Mouse (Mus musculus) v-Abl transformed pro-B cells (cell line): ENCODE results near the gene A830005F24Rik.

Experiments
- in situ Hi-C, 2 experiments: fragments of 400-800 bp; cut with MboI; formaldehyde crosslinking; loops; one replicate each; pipeline ENCODE4 v1.15.1; 2025; ENCODE audit not compliant: unreplicated experiment in 2 of 2

A830005F24Rik gene

DNA sequence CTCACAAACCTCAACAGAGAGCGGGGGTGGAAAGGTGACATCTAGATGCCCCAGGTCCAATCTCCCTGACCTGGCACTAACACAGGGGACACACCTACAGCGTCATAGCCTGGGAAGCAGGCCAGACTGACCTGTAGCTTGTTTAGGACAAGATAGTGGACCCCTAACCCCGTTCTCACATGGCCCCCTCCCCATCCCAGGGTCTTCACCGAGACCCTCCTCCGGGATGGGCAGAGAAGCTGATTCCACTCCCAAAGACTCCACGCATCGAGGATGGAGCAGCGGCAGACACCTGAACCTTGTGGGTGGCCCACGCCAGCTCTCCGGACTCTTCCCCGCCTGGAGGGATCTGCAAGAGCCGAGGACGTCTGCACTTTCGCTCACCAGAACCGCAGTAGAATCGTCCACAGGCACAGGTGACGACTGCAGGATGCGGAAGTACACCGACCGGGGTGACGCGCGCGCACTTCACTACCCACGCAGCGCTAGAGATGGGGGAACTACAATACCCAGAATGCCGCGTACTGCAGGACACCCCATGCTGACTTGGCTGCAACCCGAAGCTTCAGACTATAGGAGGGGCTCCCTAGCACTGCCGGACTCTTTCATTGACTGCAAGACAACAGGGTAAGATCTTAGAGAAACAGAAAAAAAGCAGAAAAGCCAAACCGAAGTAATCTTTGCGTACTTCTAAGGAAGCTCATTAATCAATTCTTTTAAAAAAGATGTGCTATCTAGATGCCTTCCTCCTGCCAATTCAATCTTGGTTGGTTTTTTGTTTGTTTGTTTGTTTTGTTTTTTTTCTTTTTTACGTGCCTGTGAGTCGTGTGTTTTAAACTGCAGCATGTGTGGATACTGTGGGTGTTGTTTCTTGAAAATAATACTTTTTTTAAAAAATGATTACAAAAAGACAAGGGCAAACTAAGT lies at the start of gene A830005F24Rik, which contains the start of gene Zfp169:
TSS of gene A830005F24Rik (plus strand) at position 568 of the 927 bp plus-strand sequence.
TSS of gene Zfp169 (minus strand) at position 449 of the 927 bp plus-strand sequence.
- in situ Hi-C loops = loop anchor here in 1 of 2 experiments (25.0 kb wide), 1 partner anchor 274 kb away; no protein-coding TSS in a partner anchor

DNA sequence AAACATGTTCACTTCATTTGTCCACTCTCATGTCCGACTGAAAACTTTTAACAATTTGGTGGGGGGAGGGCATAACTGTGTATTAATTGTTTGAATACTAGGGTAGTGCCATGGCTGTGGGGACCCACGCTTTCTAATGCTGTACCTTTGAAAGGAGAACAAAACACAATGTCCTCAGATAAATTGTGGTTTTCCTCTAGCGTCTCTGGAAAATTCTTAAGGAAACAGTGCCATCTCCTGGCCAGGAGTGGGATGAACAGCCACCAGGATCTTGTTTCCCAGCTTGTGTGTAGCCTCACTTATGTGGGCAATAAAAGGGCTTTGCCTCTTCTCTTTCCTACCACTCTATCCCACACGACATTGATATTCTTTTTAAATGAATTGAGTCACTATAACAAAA lies 49.2 kb upstream of the A830005F24Rik start:
- in situ Hi-C loops = loop anchor here (25.0 kb wide), 2 partner anchors 1627 to 1652 kb away; no protein-coding TSS in a partner anchor

DNA sequence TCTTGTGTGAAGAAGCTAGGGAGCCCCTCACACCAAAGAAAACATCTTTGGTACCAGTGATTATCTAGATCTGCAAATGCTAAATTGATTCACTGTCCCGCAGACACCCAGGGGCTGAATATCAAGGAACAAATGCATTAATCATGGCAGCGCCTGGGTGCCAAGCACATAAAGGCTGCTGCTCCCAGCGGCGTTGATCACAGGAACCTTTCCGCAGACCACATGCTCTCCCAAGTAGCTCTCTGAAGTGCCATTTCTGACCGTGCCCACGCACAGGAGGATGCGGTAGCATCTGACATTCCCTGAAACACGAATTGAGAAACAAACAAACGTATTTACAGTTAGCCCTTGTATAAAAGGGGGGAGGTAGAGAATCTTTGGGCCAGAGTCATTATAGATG lies 47.2 kb upstream of the A830005F24Rik start:
- in situ Hi-C loops = loop anchor here (25.0 kb wide), 2 partner anchors 1629 to 1654 kb away; no protein-coding TSS in a partner anchor

DNA sequence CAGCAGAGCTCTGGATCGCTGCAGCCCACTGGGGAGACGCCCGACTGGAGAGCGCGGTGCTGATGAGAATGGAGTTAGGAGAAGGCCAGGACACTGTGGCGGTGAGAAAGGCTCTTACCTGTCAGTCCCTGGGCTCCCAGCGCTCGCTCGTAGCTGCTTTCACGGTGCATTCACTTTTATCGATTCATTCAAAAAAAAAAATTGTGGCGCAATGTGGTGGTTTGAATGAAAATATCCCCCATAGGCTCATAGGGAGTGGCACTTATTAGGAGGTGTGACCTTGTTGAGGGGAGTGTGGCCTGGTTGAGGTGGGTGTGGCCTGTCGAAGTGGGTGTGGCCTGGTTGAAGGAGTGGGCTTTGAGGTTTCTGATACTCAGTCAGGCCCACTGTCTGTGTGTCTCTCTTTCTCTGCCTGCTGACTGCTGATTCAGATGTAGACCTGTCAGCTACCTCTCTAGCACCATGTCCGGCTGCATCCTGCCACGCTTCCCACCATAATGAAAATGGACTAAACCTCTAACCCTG lies 44.7 kb upstream of the A830005F24Rik start:
- in situ Hi-C loops = loop anchor here (25.0 kb wide), 2 partner anchors 1631 to 1656 kb away; no protein-coding TSS in a partner anchor

DNA sequence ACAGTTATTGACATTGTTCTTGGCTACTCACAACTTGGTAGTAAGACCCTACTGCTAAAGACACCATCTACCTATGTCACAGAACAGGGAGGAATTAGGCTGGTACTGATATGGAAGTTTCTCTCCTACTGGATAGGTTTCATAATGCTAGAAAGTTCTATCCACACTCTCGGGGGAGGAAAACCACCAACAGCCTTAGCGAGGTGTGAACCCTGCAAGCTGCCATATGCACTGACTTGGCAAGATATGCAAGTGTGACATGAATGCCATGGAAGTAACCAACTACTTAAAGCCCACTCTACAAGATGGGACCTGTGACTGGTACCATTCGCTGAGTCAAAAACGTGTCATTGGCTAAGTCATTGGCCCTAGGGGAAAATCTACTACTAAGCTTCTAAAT lies 29.8 kb upstream of the A830005F24Rik start:
- in situ Hi-C loops = no loop called here

DNA sequence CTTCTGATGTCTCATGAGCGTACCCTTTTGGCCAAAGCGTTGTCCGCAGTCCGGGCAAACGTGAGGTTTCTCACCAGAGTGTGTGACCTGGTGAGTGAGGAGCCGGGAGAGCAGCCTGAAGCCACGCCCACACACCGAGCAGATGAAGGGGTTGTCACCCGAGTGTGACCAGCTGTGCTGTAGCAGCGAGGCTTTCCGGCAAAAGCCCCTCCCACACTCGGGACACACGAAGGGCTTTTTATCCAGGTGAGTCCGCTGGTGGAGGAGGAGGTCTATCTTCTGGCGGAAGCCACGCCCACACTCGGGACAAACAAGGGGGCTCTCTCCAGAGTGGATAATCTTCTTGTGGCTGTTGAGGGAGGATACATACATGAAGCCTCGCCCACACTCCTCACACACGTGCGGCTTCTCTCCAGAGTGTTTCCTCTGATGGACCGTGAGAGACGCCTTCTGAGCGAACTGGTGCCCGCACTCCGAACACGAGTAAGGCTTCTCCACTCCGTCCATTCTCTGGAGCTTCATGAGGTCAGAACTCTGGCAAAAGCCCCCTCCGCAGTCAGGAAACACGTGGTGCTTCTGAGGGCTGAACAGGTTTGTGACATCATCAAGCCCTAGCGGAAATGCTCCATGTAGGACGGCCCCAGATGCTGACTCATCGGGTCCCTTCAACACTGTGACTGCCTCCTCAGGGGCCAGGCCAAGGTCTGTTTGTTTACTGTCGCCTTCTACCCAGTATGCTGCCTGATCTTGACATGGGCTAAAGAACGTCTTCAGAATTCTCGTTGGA lies 22.8 kb upstream of the A830005F24Rik start:
- in situ Hi-C loops = no loop called here

DNA sequence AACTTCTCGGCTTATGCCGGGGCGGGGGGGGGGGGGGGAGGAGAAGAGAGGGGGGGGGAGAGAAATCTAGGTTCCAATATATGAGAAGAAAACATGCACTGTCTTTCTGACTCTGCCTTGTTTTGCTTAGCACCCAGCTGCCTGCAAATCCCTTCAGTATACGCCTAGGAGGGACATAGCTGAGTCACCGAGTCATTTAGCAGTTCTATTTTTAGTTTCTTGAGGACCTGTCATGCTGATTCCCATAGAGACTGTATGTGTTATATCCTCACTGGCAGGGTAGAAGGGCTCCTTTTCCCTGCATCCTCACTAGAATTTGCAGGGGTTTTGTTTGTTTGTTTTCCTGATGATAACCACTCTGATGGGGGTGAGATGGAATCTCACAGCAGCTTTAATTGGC lies 20.2 kb upstream of the A830005F24Rik start:
- in situ Hi-C loops = no loop called here

DNA sequence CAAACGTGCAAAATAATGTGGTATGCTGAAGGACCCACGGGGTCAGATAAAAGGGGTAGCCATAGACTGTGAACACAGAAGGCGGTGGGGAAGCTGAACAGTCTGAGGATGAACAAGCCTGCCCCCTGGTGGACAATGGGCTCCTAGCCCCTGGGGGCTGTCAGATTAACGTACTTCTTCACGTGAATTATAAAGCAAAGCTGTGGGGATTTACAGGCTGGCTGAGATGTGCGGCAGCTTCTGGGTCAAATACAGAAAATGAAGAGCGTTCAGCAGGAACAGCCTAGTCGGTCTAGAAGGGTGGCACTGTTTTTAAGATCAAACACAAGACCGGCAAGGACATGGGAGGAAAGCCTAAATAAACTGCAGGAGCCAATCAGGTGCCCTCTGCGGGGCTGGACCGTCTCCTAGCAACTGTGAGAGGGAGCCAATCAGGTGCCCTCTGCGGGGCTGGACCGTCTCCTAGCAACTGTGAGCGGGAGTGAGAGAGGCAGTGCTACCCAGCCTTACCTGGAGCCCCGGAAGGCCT lies 15.6 kb upstream of the A830005F24Rik start:
- in situ Hi-C loops = no loop called here

DNA sequence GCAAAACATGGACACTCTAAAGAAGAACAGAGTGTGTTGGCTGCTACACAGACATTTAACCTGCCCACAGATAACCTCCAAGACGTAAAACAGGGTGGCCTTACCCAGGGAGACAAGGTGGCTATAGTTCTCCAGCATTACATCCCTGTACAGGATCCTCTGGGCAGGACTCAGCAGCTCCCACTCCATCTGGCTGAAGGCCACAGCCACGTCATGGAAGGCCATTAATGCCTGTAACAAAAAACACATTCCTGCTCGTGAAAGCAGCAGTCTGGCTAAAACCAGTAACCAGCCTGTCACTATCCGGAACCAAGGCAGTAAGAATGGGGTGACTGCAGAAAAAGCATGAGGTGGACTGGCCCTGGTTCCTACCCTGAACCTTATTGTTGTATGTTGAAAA lies 14.7 kb upstream of the A830005F24Rik start:
- in situ Hi-C loops = no loop called here

DNA sequence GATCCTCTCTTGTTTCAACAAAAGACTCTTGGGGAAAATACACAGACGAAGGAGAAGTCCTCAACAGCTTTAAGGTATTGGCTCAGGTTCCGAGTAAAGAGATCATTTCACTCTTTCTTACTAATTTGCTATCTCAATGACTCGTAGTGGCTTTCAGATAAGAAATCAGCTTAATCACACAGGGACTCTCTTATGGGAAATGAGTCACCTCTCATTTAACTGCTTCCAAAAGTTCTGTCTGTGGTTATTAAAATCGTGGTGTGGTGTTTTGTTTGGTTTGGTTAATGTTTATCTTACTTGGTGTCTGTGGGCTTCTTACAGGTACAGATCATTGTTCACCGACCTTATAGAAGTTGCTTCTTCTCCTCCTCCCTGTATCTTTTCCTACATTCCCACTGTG lies 10.9 kb upstream of the A830005F24Rik start:
- in situ Hi-C loops = loop anchor here in 1 of 2 experiments (25.0 kb wide), 1 partner anchor 285 kb away; no protein-coding TSS in a partner anchor

DNA sequence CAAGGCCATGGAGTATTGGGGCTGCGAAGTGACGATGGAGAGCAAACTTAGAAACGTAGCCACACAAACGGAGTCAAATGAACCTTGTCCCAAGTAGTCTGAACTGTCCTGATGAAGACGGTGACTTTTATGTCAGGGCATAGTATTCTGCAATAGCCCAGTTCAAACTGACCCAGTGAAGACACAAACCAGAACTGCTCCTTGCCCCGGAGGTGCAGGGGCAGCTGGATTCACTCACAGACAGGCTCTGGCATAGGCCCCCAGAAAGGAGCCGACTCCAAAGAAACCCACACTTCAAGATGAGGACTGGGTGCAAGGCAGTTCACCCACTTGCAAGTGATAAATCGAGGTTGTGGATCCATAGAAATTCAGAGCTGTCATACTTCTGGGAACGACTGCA lies 4.7 kb upstream of the A830005F24Rik start:
- in situ Hi-C loops = loop anchor here in 1 of 2 experiments (25.0 kb wide), 1 partner anchor 279 kb away; no protein-coding TSS in a partner anchor

DNA sequence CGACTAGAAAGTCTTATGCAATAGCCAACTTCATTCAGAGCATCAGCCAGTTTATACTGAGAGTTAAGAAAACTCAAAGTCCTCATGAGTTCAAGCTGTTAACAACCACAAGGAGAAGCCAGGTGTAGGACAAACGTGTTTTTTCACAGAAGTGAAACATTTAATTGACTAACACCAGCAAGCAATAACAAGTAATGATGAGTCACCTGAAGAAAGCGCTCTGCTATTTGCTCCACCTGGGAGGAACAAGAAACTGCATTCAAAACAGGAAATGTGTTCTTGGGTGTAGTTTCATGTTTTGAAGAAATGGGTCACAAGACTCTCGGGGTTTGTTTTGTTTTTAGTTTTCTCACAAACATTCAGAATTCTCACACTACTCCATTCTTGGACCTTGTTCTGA lies 2.5 kb downstream of the A830005F24Rik start:
- in situ Hi-C loops = loop anchor here in 1 of 2 experiments (25.0 kb wide), 1 partner anchor 271 kb away; no protein-coding TSS in a partner anchor

DNA sequence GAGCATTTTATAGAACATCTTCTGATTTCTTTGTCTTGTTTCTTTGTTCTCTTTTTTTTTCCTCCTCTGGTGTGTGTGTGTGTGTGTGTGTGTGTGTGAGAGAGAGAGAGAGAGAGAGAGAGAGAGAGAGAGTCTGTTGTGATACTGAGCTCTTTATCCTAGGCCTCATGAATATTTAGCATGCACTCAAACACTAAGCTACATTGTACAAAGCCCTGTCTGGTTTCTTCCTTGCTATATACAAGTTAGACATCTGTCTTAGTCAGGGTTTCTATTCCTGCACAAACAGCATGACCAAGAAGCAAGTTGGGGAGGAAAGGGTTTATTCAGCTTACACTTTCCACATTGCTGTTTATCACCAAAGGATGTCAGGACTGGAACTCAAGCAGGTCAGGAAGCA lies 5.8 kb downstream of the A830005F24Rik start:
- in situ Hi-C loops = loop anchor here in 1 of 2 experiments (25.0 kb wide), 1 partner anchor 268 kb away; no protein-coding TSS in a partner anchor

DNA sequence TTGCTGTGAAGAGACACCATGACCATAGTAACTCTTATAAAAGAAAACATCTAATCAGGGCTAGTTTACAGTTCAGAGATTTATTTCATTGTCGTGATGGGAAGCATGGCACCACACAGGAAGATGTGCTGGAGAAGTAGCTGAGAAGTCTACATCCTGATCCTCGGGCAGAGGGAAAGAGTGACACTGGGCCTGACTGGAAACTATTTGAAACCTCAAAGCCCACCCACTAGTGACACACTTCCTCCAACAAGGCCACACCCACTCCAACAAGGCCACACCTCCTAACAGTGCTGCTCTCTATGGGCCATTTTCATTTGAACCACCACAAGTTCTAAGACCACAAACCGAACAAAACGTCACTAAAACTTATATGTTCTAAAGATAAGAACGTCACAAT lies 12.4 kb downstream of the A830005F24Rik start:
- in situ Hi-C loops = loop anchor here (5.0 to 25.0 kb wide), 6 partner anchors 47 to 639 kb away; no protein-coding TSS in a partner anchor

DNA sequence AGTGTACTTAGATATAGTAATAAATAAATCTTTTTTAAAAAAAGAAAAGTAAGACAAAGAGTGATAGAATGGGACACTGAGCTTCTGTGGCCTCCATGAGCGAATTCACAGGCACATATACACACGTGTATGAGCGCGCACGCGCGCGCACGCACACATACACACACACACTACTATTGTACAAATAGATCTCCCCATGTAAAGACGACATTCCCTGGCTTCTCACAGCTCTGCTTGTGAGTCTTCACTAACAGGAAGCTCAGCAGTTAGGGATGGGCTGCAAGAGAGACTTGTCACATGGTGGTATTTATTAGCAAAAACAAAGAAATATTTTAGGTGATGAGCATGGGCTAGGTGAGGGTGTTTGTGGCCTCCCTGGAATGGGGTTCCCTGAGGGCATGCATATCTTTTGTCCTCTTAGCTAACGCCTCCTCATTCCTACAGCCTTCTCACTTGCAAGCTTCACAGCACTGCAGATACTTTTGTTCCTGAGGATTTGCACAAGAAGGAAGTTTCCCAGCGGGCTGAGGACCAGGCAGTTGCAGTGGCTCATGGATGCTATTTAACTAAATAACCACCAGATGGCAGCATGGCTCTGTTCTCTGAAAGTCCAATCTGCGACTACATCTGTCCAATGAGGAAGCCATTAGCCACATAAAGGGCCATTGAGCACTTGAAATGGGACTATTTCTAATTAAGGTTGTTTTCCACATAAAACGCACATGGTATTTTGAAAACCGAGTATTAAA lies 14.9 kb downstream of the A830005F24Rik start:
- in situ Hi-C loops = loop anchor here (5.0 to 25.0 kb wide), 6 partner anchors 44 to 637 kb away; no protein-coding TSS in a partner anchor

DNA sequence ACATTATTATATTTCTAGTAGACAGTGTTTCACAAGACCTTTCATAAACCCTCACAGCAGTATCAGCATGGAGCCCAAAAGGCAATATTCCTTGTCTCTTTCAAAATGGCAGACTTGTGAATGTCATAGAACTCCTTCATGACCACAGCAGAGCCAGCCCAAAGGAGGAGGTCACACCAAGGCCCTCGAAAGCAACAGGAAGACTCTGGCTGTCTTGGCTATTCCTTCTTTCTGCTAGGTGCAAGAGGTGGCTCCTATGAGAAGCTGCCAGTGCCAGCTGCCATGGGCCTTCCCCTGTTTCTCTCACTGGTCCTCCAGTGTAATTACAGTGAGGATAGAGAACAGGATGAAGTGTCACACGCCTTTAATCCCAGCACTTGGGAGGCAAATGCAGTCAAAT lies 15.7 kb downstream of the A830005F24Rik start:
- in situ Hi-C loops = loop anchor here (5.0 to 25.0 kb wide), 6 partner anchors 43 to 636 kb away; no protein-coding TSS in a partner anchor

DNA sequence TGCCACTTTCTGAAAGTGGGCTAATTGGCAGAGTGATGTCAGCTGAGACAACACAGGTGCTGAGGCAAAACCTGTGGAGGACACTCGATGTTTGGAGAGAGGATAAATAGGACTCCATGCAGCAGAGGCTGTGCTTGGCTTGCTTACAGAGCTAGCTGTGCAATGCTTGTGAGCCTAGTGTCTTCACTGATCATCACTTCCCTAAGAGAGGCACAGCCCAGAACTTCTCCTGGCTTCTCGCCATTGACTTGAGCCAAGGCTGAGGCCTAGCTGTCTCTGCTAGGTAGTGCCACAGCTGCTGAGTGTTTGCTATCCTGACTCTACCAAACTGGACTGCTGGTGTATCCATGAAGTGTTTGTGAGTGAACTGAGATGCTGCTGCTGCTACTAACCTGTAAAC lies 17.3 kb downstream of the A830005F24Rik start:
- in situ Hi-C loops = loop anchor here (5.0 to 25.0 kb wide), 3 partner anchors 107 to 482 kb away; no protein-coding TSS in a partner anchor

DNA sequence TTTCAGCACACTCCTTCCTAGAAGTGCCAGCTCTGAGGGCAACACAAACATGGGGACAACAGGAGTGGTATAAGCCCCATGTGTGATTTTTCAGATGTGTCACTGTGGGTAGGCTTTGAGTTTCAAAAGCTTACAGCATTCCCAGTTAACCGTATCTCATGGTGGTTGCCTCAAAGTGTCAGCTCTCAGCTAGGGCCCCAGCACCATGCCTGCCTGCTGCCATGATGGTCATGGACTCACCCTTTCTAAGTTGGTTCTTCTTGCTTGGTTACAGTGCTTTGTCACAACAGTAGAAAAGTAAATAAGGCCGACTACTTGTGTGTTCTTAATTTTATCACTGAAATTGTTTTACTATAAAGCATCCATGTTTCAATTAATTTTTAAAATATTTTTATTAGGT lies 18.1 kb downstream of the A830005F24Rik start:
- in situ Hi-C loops = loop anchor here (5.0 to 25.0 kb wide), 3 partner anchors 106 to 481 kb away; no protein-coding TSS in a partner anchor

DNA sequence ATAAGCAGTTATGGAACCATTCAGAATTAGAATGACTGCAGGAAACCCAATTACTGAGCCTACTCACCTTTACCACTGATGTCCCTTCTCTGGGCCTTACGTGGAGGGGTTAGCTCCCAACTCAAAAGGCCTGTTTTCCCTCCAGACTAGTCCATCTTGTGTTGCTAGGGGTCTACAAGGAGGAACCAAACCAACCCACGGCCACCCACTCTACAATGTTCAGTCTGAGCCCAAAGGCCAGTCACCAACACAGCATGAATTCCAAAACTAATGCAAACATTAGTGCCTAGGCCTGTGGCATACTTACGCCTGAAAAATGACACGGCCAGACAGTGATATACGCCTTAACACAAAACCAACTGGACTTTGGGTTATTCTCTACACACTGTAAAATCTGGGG lies 20.1 kb downstream of the A830005F24Rik start:
- in situ Hi-C loops = loop anchor here (5.0 to 25.0 kb wide), 3 partner anchors 104 to 479 kb away; no protein-coding TSS in a partner anchor
